Mouse (Mus musculus): ENCODE measurements at regions not wholly inside any gene's neighbourhood (a gene's known extent, or its start where the extent isn't known, plus 50 kb on each side); places are given as distances from the start of the nearest gene placed in this dataset.

GRCm38 (mm10) chr14:111253190-111253589 lies 421.7 kb upstream of the Slitrk5 start:
- TF ChIP-seq POLR2A (IDR thresholded peaks at IDR 0.05; ENCODE audit: low read depth, low read length) (no peak), CTCF (IDR thresholded peaks at IDR 0.05; ENCODE audit: borderline replicate concordance, insufficient read depth, low read length) (no peak)

Data from embryonic fibroblast, embryonic 13.5 days (primary cell).